Mouse (Mus musculus): ENCODE results near the gene Rasip1. TPM values are rescaled to one million over a fixed set of nuclear protein-coding genes. Genes with fewer than 3 reads are reported as not detected.

The Rasip1 gene
- polyA plus RNA-seq, 1 experiment = 11.6 TPM

GRCm38 (mm10) chr7:45665303-45666138 lies 38.2 kb downstream of the Rasip1 start:
- H3K4me1 ChIP-seq (ENCODE audit: control insufficient read depth, insufficient read depth, insufficient read length, low read length) = peaks cover 2% of the 10 kb centered on the region; the same call in 1 of the 2 replicates
- H3K27ac ChIP-seq (ENCODE audit: insufficient read depth, low read depth, low read length) = no peak overlapping the region
- no peaks in the 10 kb centered on the region for H3K36me3 ChIP-seq (ENCODE audit: control insufficient read depth, insufficient read depth, low read length)
- H3K4me3 ChIP-seq (ENCODE audit: low read depth, low read length) = peak overlapping the region; percentile 32
- WGBS = 32% methylated on average over 13 of the region's 13 CpGs
- TF ChIP-seq POLR2A (IDR thresholded peaks at IDR 0.05; ENCODE audit: low read depth, low read length) = no peak
- no peak for TF ChIP-seq CTCF (IDR thresholded peaks at IDR 0.05; ENCODE audit: extremely low read depth, insufficient read length, insufficient replicate concordance, low read depth, low read length)
- peaks cover 44% of the 10 kb centered on the region for H3K27me3 ChIP-seq (ENCODE audit: control insufficient read depth, insufficient read depth, low read length)

GRCm38 (mm10) chr7:45666161-45666560 lies 38.9 kb downstream of the Rasip1 start, which contains the start of gene Fut2:
TSS of gene Fut2 (minus strand) at chr7:45666394.
- Histone ChIP-seq H3K27ac (ENCODE audit: insufficient read depth, low read depth, low read length) (no peak within 1 kb of the TSS), H3K36me3 (ENCODE audit: control insufficient read depth, insufficient read depth, low read length) (no peaks in the 10 kb centered on the region), H3K4me1 (ENCODE audit: control insufficient read depth, insufficient read depth, insufficient read length, low read length) (peaks cover 2% of the 10 kb centered on the region; the same call in 1 of the 2 replicates), H3K27me3 (ENCODE audit: control insufficient read depth, insufficient read depth, low read length) (peaks cover 47% of the 10 kb centered on the region), H3K4me3 (ENCODE audit: low read depth, low read length) (peak within 1 kb of the TSS; percentile 32)
- TF ChIP-seq POLR2A (IDR thresholded peaks at IDR 0.05; ENCODE audit: low read depth, low read length) = no peak
- TF ChIP-seq CTCF (IDR thresholded peaks at IDR 0.05; ENCODE audit: extremely low read depth, insufficient read length, insufficient replicate concordance, low read depth, low read length) = no peak
- 39% methylated on average over 7 of the region's 7 CpGs for WGBS

GRCm38 (mm10) chr7:45667761-45668160 lies 40.5 kb downstream of the Rasip1 start:
- Histone ChIP-seq H3K4me1 (ENCODE audit: control insufficient read depth, insufficient read depth, insufficient read length, low read length) (peaks cover 2% of the 10 kb centered on the region; the same call in 1 of the 2 replicates), H3K27ac (ENCODE audit: insufficient read depth, low read depth, low read length) (no peak overlapping the region), H3K27me3 (ENCODE audit: control insufficient read depth, insufficient read depth, low read length) (peaks cover 58% of the 10 kb centered on the region), H3K36me3 (ENCODE audit: control insufficient read depth, insufficient read depth, low read length) (no peaks in the 10 kb centered on the region), H3K4me3 (ENCODE audit: low read depth, low read length) (no peak overlapping the region)
- 58% methylated on average over 14 of the region's 14 CpGs for WGBS
- TF ChIP-seq CTCF (IDR thresholded peaks at IDR 0.05; ENCODE audit: extremely low read depth, insufficient read length, insufficient replicate concordance, low read depth, low read length) (no peak), POLR2A (IDR thresholded peaks at IDR 0.05; ENCODE audit: low read depth, low read length) (no peak)

GRCm38 (mm10) chr7:45668921-45669320 lies 41.6 kb downstream of the Rasip1 start:
- peaks cover 58% of the 10 kb centered on the region for H3K27me3 ChIP-seq (ENCODE audit: control insufficient read depth, insufficient read depth, low read length)
- no peak overlapping the region for H3K27ac ChIP-seq (ENCODE audit: insufficient read depth, low read depth, low read length)
- TF ChIP-seq CTCF (IDR thresholded peaks at IDR 0.05; ENCODE audit: extremely low read depth, insufficient read length, insufficient replicate concordance, low read depth, low read length) (peak; percentile 15; the same call in 1 of the 2 replicates), POLR2A (IDR thresholded peaks at IDR 0.05; ENCODE audit: low read depth, low read length) (no peak)
- peaks cover 2% of the 10 kb centered on the region; the same call in 1 of the 2 replicates for H3K4me1 ChIP-seq (ENCODE audit: control insufficient read depth, insufficient read depth, insufficient read length, low read length)
- no peaks in the 10 kb centered on the region for H3K36me3 ChIP-seq (ENCODE audit: control insufficient read depth, insufficient read depth, low read length)
- no peak overlapping the region for H3K4me3 ChIP-seq (ENCODE audit: low read depth, low read length)
- WGBS = 95% methylated on average over 9 of the region's 9 CpGs

GRCm38 (mm10) chr7:45677627-45678295 lies 50.5 kb downstream of the Rasip1 start:
- no peak overlapping the region for H3K27ac ChIP-seq (ENCODE audit: insufficient read depth, low read depth, low read length)
- no peak overlapping the region for H3K4me3 ChIP-seq (ENCODE audit: low read depth, low read length)
- no peak for TF ChIP-seq CTCF (IDR thresholded peaks at IDR 0.05; ENCODE audit: extremely low read depth, insufficient read length, insufficient replicate concordance, low read depth, low read length)
- TF ChIP-seq POLR2A (IDR thresholded peaks at IDR 0.05; ENCODE audit: low read depth, low read length) = no peak
- H3K4me1 ChIP-seq (ENCODE audit: control insufficient read depth, insufficient read depth, insufficient read length, low read length) = peaks cover 9% of the 10 kb centered on the region
- H3K27me3 ChIP-seq (ENCODE audit: control insufficient read depth, insufficient read depth, low read length) = peaks cover 37% of the 10 kb centered on the region
- 41% methylated on average over 7 of the region's 7 CpGs for WGBS
- H3K36me3 ChIP-seq (ENCODE audit: control insufficient read depth, insufficient read depth, low read length) = no peaks in the 10 kb centered on the region

GRCm38 (mm10) chr7:45678513-45678912 lies 51.2 kb downstream of the Rasip1 start:
- no peaks in the 10 kb centered on the region for H3K36me3 ChIP-seq (ENCODE audit: control insufficient read depth, insufficient read depth, low read length)
- H3K4me3 ChIP-seq (ENCODE audit: low read depth, low read length) = no peak overlapping the region
- peaks cover 9% of the 10 kb centered on the region for H3K4me1 ChIP-seq (ENCODE audit: control insufficient read depth, insufficient read depth, insufficient read length, low read length)
- 91% methylated on average over 14 of the region's 14 CpGs for WGBS
- peaks cover 30% of the 10 kb centered on the region for H3K27me3 ChIP-seq (ENCODE audit: control insufficient read depth, insufficient read depth, low read length)
- TF ChIP-seq POLR2A (IDR thresholded peaks at IDR 0.05; ENCODE audit: low read depth, low read length) (no peak), CTCF (IDR thresholded peaks at IDR 0.05; ENCODE audit: extremely low read depth, insufficient read length, insufficient replicate concordance, low read depth, low read length) (no peak)
- H3K27ac ChIP-seq (ENCODE audit: insufficient read depth, low read depth, low read length) = no peak overlapping the region

Data from small intestine, adult 2 months (tissue).